Mouse (Mus musculus): ENCODE measurements around the gene Runx2.

GRCm38 (mm10) chr17:44566992-44567391 is 247.6 kb downstream of the Runx2 start:
- no peak for TF ChIP-seq CTCF (IDR thresholded peaks at IDR 0.05; ENCODE audit: low read depth, low read length)
- TF ChIP-seq POLR2A (IDR thresholded peaks at IDR 0.05; ENCODE audit: borderline replicate concordance, low read depth, low read length): no peak

Data from bone marrow macrophage, adult 2 months (primary cell).